Comparison of ENCODE assay signal across 8 mouse cellular contexts in genomic region chr2:147013194-147013969, GRCm38 (mm10). TPM values are rescaled to one million over a fixed set of nuclear protein-coding genes. Genes with fewer than 3 reads are reported as not detected.
DNase-seq lines count a peak whose midpoint lies in the region; ATAC-seq and TF ChIP-seq lines count a peak whose summit lies in the region.

No protein-coding gene starts in this region.

- peaks cover 5% of the 10 kb centered on the region for H3K9me3 ChIP-seq in CH12.LX (replicated peaks; ENCODE audit: low read length)
- H3K9me3 ChIP-seq in heart, postnatal 0 days (replicated peaks; ENCODE audit: control insufficient read depth, low read length), result no peaks in the 10 kb centered on the region
- H3K9me3 ChIP-seq in lung, embryonic 16.5 days (ENCODE audit: control insufficient read depth, low read length), result no peaks in the 10 kb centered on the region

- peak overlapping the region; percentile 89 for H3K27ac ChIP-seq in CH12.LX (ENCODE audit: insufficient read depth, low read depth)
- H3K27ac ChIP-seq in heart, postnatal 0 days (ENCODE audit: low read depth), result peak overlapping the region; percentile 95
- peak overlapping the region; percentile 100 for H3K27ac ChIP-seq in lung, embryonic 16.5 days (ENCODE audit: low read length)

- TF ChIP-seq RAD21 in CH12.LX (IDR thresholded peaks at IDR 0.05; ENCODE audit: low read depth, low read length), result no peak

- under 1% methylated on average over 50 of the region's 59 CpGs for WGBS in heart, postnatal 0 days
- under 1% methylated on average over 57 of the region's 59 CpGs for WGBS in lung, embryonic 16.5 days

- peak overlapping the region; percentile 88 for H3K9ac ChIP-seq in CH12.LX (ENCODE audit: insufficient read depth, low read depth)
- peak overlapping the region; percentile 87 for H3K9ac ChIP-seq in heart, postnatal 0 days (replicated peaks; ENCODE audit: low read depth, low read length)
- peak overlapping the region; percentile 90 for H3K9ac ChIP-seq in lung, embryonic 16.5 days (ENCODE audit: low read length)

- peak; percentile 90 for ATAC-seq in heart, postnatal 0 days (ENCODE audit: insufficient read depth, low read depth)
- ATAC-seq in lung, embryonic 16.5 days (ENCODE audit: low read depth), result peak; percentile 85
- ATAC-seq in neutrophil, adult 5-6 weeks (ENCODE audit: extremely low read depth, insufficient number of reproducible peaks, low FRiP score, poor library complexity, severe bottlenecking), result peak; percentile 23; the same call in 1 of the 2 replicates

- H3K79me2 ChIP-seq in CH12.LX (replicated peaks; ENCODE audit: control insufficient read depth, extremely low read depth, insufficient read depth, poor library complexity, severe bottlenecking), result peaks cover 51% of the 10 kb centered on the region

- no peak for TF ChIP-seq CTCF in CH12.LX (conservative IDR thresholded peaks at IDR 0.05 in 1 of 2, IDR thresholded peaks at IDR 0.05 in 1 of 2; ENCODE audit: low read depth in 2 of 2, low read length in 2 of 2)
- TF ChIP-seq CTCF in heart, postnatal 0 days (IDR thresholded peaks at IDR 0.05; ENCODE audit: low read depth), result no peak

- H3K4me3 ChIP-seq in CH12.LX (replicated peaks in 1 of 3; ENCODE audit: low read depth in 2 of 3, low read length in 2 of 3, poor library complexity in 1 of 3), result peak overlapping the region; percentile 94 to 97 (median 95)
- H3K4me3 ChIP-seq in heart, postnatal 0 days (ENCODE audit: low read depth, low read length), result peak overlapping the region; percentile 85
- H3K4me3 ChIP-seq in lung, embryonic 16.5 days (ENCODE audit: low read length), result peak overlapping the region; percentile 88

- no peaks in the 10 kb centered on the region for H3K27me3 ChIP-seq in CH12.LX (replicated peaks)
- H3K27me3 ChIP-seq in heart, postnatal 0 days (ENCODE audit: control insufficient read depth, insufficient read depth, low read length), result no peaks in the 10 kb centered on the region
- no peaks in the 10 kb centered on the region for H3K27me3 ChIP-seq in lung, embryonic 16.5 days (ENCODE audit: control insufficient read depth, insufficient read depth, low read depth, low read length)

- peaks cover 4 to 16% of the 10 kb centered on the region in 2 experiments for H3K36me3 ChIP-seq in CH12.LX (replicated peaks in 1 of 2; ENCODE audit: control insufficient read depth in 1 of 2, insufficient read depth in 1 of 2, low read length in 1 of 2)
- H3K36me3 ChIP-seq in heart, postnatal 0 days (replicated peaks; ENCODE audit: control insufficient read depth, insufficient read depth, low read length), result no peaks in the 10 kb centered on the region
- no peaks in the 10 kb centered on the region for H3K36me3 ChIP-seq in lung, embryonic 16.5 days (ENCODE audit: control insufficient read depth, insufficient read depth, low read length)

- H3K4me2 ChIP-seq in CH12.LX (ENCODE audit: insufficient read depth, low read depth, poor library complexity, severe bottlenecking), result peak overlapping the region; percentile 87; the same call in 1 of the 2 replicates
- peak overlapping the region; percentile 72 for H3K4me2 ChIP-seq in heart, postnatal 0 days (ENCODE audit: low read depth, low read length)
- H3K4me2 ChIP-seq in lung, embryonic 16.5 days (ENCODE audit: low read depth, low read length), result peak overlapping the region; percentile 55

- DNase-seq in CH12.LX (ENCODE audit: extremely low read depth), result peak; percentile 55
- peak; percentile 76 for DNase-seq in adrenal gland, postnatal 10 days
- DNase-seq in fibroblast of lung, adult 2 months (ENCODE audit: low read depth), result peak; percentile 34
- DNase-seq in heart, postnatal 0 days (ENCODE audit: low spot score), result peak; percentile 80
- peak; percentile 81 to 90 for DNase-seq in kidney, postnatal 4 days
- peak; percentile 91 for DNase-seq in thymus, postnatal 4 days

- dilution Hi-C loops in CH12.LX (cut with MboI; ENCODE audit: extremely low pct_ligation_motif_present, extremely low pct_unique_long_range_greater_than_20kb, low sequenced_read_pairs), result no loop called here

- no peak for TF ChIP-seq POLR2A in CH12.LX (IDR thresholded peaks at IDR 0.05; ENCODE audit: low read depth, low read length)

- H3K4me1 ChIP-seq in CH12.LX (ENCODE audit: control insufficient read depth in 1 of 2, insufficient read depth in 2 of 2), result peaks cover 9 to 41% of the 10 kb centered on the region in 2 experiments; a peak in 3 of 4 replicates
- no peaks in the 10 kb centered on the region for H3K4me1 ChIP-seq in heart, postnatal 0 days (ENCODE audit: control insufficient read depth, insufficient read depth)
- H3K4me1 ChIP-seq in lung, embryonic 16.5 days (replicated peaks; ENCODE audit: control insufficient read depth, insufficient read depth, low read length), result peaks cover 15% of the 10 kb centered on the region

- in situ Hi-C loops in CH12.LX (cut with MboI; ENCODE audit: low pct_ligation_motif_present, low pct_unique_long_range_greater_than_20kb, low sequenced_read_pairs), result no loop called here

- TF ChIP-seq EP300 in CH12.LX (IDR thresholded peaks at IDR 0.05; ENCODE audit: low read length), result no peak
- no peak for TF ChIP-seq EP300 in heart, postnatal 0 days (IDR thresholded peaks at IDR 0.05; ENCODE audit: low read depth)

TF ChIP-seq in CH12.LX, 34 proteins besides CTCF, POLR2A, EP300 and RAD21:
- TF ChIP-seq UBTF (IDR thresholded peaks at IDR 0.05; ENCODE audit: low read depth, low read length) (peak; percentile 78), MAX (IDR thresholded peaks at IDR 0.05; ENCODE audit: low read length) (0 out of 2 replicates have a peak, but pooled peaks have one; percentile 22), MXI1 (IDR thresholded peaks at IDR 0.05; ENCODE audit: low read depth, low read length) (peak; percentile 77; the same call in 1 of the 2 replicates), MAZ (IDR thresholded peaks at IDR 0.05; ENCODE audit: low read depth, low read length) (no peak), CHD2 (IDR thresholded peaks at IDR 0.05; ENCODE audit: low read length) (no peak), SIN3A (IDR thresholded peaks at IDR 0.05; ENCODE audit: low read length) (peak; percentile 61; the same call in 1 of the 2 replicates), HCFC1 (IDR thresholded peaks at IDR 0.05; ENCODE audit: low read depth, low read length) (0 out of 2 replicates have a peak, but pooled peaks have one; percentile 13), MEF2A (IDR thresholded peaks at IDR 0.05; ENCODE audit: borderline replicate concordance, low read depth, low read length) (no peak), E2F4 (IDR thresholded peaks at IDR 0.05; ENCODE audit: insufficient replicate concordance, low read depth, low read length) (0 out of 2 replicates have a peak, but pooled peaks have one; percentile 56), JUND (conservative IDR thresholded peaks at IDR 0.05; ENCODE audit: low read depth, low read length) (no peak), IRF4 (IDR thresholded peaks at IDR 0.05; ENCODE audit: low read depth, low read length) (no peak), ZNF384 (IDR thresholded peaks at IDR 0.05; ENCODE audit: low read depth, low read length) (no peak)

RNA-seq across cellular contexts. Expression of gene Xrn2, which starts 0.6 kb away (rescaled TPM):
- total RNA-seq in CH12.LX (2012; rRNA removed) (114 and 137 TPM in 2 replicates), CH12.LX (2014; rRNA removed) (106 and 130 TPM in 2 replicates)
- polyA plus RNA-seq in CH12.LX (2012; ENCODE audit: insufficient read length, low read depth), result 103 and 115 TPM in 2 replicates
- 10 to 100 TPM; 54.7 to 64.9 TPM for total RNA-seq in adrenal gland, postnatal 10 days (2021)
- total RNA-seq in heart, postnatal 0 days (2014; rRNA removed; ENCODE audit: low replicate concordance), result 19.0 and 26.5 TPM in 2 replicates
- 29.6 and 32.8 TPM in 2 replicates for polyA plus RNA-seq in heart, postnatal 0 days (2015; fragmentation: Nextera tagmentation; extraction: Ambion mirVana)
- polyA plus RNA-seq in lung, embryonic 16.5 days (2015; fragmentation: Nextera tagmentation; extraction: Ambion mirVana), result 74.7 and 79.3 TPM in 2 replicates
- 235 and 242 TPM in 2 replicates for total RNA-seq in neutrophil, adult 5-6 weeks (2017)

Comparison
In these comparisons a context has a peak if more than half of its experiments do, and no peak if none do; other contexts are left out.
1. Peak in every context shown above with its lines: DNase-seq, ATAC-seq, H3K4me3 ChIP-seq and H3K27ac ChIP-seq.
2. DNase-seq: peak in every context shown above with its lines; median percentile 91 in thymus, postnatal 4 days; 86 in kidney, postnatal 4 days; 80 in heart, postnatal 0 days; 76 in adrenal gland, postnatal 10 days; 55 in CH12.LX; 34 in fibroblast of lung, adult 2 months.
3. ATAC-seq: peak in every context shown above with its lines; median percentile 90 in heart, postnatal 0 days; 85 in lung, embryonic 16.5 days; 23 in neutrophil, adult 5-6 weeks.